Mouse (Mus musculus) liver, postnatal 0 days (tissue): Measurements from ENCODE around the gene Xkr7.

ENCODE experiments used
- CTCF ChIP-seq: sonication (generic); IDR thresholded peaks from 2 replicates; pipeline ENCODE4 v1.5.1; 2016; ENCODE audit warnings: antibody characterized with exemption, low read depth
- EP300 ChIP-seq: IDR thresholded peaks from 2 replicates; pipeline ENCODE4 v1.6.1; 2016; ENCODE audit warnings: antibody characterized with exemption, low read depth, mild to moderate bottlenecking

DNA sequence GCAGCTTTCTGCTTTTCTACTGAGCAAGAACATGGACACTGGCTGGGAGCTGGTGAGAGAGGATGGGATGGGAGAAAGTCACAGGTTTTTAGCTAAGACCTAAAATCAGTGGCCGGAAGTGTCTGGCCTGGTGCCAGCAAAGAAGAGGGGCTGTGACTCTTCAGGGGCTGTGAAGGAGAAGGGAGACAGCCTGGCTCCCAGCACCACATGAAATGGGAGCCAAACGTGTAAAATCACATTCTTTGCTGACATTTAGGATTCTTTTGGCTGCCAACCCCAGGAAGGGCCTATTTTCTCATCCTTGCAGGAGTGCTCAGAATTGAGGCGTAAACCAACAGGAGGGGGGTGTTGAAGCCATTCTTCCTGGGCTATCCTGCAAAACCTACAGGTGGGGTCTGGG, 12.2 kb downstream of the Xkr7 start:
- TF ChIP-seq CTCF (no peak), EP300 (no peak)
